Mouse (Mus musculus) megakaryocyte, adult 5-6 weeks (primary cell): ENCODE measurements around the gene Slc16a14. TPM values are rescaled to one million over a fixed set of nuclear protein-coding genes. Genes with fewer than 3 reads are reported as not detected.

Experiments
- ATAC-seq: 2 replicates; pipeline ENCODE4 v1.8.0; 2016; ENCODE audit warnings: mild to moderate bottlenecking, inconsistent platforms; ENCODE audit not compliant: poor library complexity, severe bottlenecking
- total RNA-seq, 2 experiments: library from RNA; stranded (forward) in 1 of 2; stranded (reverse) in 1 of 2; fragments of 153-499, 151-499 nt in 1 of 2; fragments of 221-1000, 200-1000 nt in 1 of 2; gene quantifications; 2 replicates each; pipeline versions ENCODE4 v1.2.3 to v1.2.4; 2015 to 2017

Gene Slc16a14
- total RNA-seq, 2 experiments from 2014 or later, result 0.18 to 1.1 TPM

GRCm38 (mm10) chr1:84868841-84869240, 66.1 kb downstream of the Slc16a14 start:
- no peak for ATAC-seq

GRCm38 (mm10) chr1:84868311-84868710, 66.6 kb downstream of the Slc16a14 start:
- no peak for ATAC-seq

- ATAC-seq, result no peak
Observed at GRCm38 (mm10) chr1:84866706-84867230, 68.2 kb downstream of the Slc16a14 start.

GRCm38 (mm10) chr1:84866231-84866630, 68.7 kb downstream of the Slc16a14 start:
- ATAC-seq, result no peak

- ATAC-seq, result peak; percentile 54
Observed at GRCm38 (mm10) chr1:84864645-84865044, 70.3 kb downstream of the Slc16a14 start.

- no peak for ATAC-seq
Observed at GRCm38 (mm10) chr1:84861255-84861630, 73.7 kb downstream of the Slc16a14 start.

- no peak for ATAC-seq
Observed at GRCm38 (mm10) chr1:84860360-84861254, 74.3 kb downstream of the Slc16a14 start.

- no peak for ATAC-seq
Observed at GRCm38 (mm10) chr1:84859597-84859996, 75.3 kb downstream of the Slc16a14 start.

Other genes starting within 250 kb of the Slc16a14 start
- 0.27 TPM in 1 of 2 replicates, not detected in the other for gene Dner, start 238.9 kb downstream of the Slc16a14 start, total RNA-seq (2015)
- 0.04 and 0.18 TPM in 2 replicates for gene Dner, start 238.9 kb downstream of the Slc16a14 start, total RNA-seq (2017)
- 2.2 and 2.8 TPM in 2 replicates for gene Fbxo36, start 95.3 kb downstream of the Slc16a14 start, total RNA-seq (2015)
- gene Fbxo36, start 95.3 kb downstream of the Slc16a14 start, total RNA-seq (2017), result 0.24 and 0.73 TPM in 2 replicates
- gene Trip12, start 94.6 kb downstream of the Slc16a14 start, total RNA-seq (2015), result 119 and 132 TPM in 2 replicates
- gene Trip12, start 94.6 kb downstream of the Slc16a14 start, total RNA-seq (2017), result 260 and 268 TPM in 2 replicates
- gene Gm10553, start 165.0 kb upstream of the Slc16a14 start, total RNA-seq (2015), result not detected in 2 replicates
- not detected in 2 replicates for gene Gm10553, start 165.0 kb upstream of the Slc16a14 start, total RNA-seq (2017)
- 9.4 and 10.2 TPM in 2 replicates for gene A530032D15Rik, start 174.7 kb upstream of the Slc16a14 start, total RNA-seq (2015)
- gene A530032D15Rik, start 174.7 kb upstream of the Slc16a14 start, total RNA-seq (2017), result 8.8 and 22.5 TPM in 2 replicates